Mouse (Mus musculus) monocyte, adult 5-6 weeks (primary cell): ENCODE measurements around the gene Serping1. TPM values are rescaled to one million over a fixed set of nuclear protein-coding genes. Genes with fewer than 3 reads are reported as not detected.

ENCODE experiments used
- ATAC-seq: fragments of 153-309, 156-312 bp; replicated peaks from 2 replicates; pipeline ENCODE4 v1.8.0; 2017; ENCODE audit warnings: mild to moderate bottlenecking; ENCODE audit not compliant: low TSS enrichment, insufficient number of reproducible peaks, severe bottlenecking, poor library complexity, low FRiP score
- total RNA-seq: library from RNA; stranded (forward); fragments of 200-1000, 200-491, 200-594 nt; gene quantifications from 3 replicates; pipeline ENCODE4 v1.2.3, GENCODE M21; 2017

The Serping1 gene
- total RNA-seq, 1 experiment from 2014 or later, result not detected

DNA sequence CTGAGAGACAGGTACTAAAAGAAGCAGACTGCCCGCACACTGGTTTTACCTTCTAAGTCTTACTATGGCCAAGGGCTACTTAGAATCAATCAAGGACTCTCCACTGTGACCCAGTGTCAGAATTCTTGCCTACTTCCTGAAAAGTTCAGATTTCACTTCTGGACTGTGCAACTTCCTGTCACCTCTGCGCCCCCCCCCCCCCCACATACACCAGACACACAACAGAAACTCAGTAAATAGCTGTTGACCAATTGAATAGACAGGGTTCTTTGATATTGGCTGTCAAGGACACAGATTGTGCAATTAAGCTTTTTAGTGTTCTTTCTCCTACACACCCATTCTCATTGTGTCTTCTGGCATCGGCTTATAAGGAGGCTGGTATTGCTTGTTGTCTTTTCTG lies 13.1 kb upstream of the Serping1 start:
- ATAC-seq, result no peak

- no peak for ATAC-seq
Measured at GRCm38 (mm10) chr2:84783840-84784566, 8.8 kb upstream of the Serping1 start.

DNA sequence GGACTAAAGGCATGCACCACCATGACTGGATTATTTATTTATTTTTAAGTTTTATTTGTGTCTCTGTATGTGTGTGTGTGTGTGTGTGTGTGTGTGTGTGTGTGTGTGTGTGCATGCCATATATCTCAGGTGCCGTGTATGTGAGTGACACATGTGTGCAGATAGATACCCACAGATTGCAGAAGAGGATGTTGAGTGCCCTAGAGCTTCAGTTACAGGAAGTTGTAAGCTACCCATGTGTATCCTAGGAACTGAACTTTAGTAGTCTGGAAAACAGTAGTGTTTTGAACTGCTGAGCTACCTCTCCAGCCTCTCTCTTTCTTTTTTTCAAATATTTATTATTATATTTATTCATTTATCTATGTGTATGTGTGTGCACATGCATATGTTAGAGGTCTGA lies 8.1 kb upstream of the Serping1 start:
- ATAC-seq, result no peak

DNA sequence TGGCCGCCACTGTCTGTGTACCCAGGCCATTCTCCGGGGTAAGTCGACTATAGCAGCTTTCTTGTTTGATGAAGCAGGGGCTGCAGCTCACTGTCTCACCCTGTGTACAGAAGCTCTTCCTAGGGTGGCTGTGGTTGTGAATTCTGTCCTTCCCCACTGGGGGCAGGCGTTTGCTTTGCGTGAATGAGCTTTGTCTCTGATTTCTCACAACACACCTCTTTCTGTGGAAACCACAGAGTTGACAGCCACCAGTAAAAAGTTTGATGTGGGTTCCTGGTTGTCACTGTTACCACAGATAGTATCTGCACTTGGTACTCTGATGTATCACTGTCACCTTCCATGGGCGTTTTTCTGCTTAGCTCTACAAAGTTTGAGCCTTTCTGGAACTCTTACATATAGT lies 4.0 kb upstream of the Serping1 start:
- ATAC-seq, result peak; percentile 53

DNA sequence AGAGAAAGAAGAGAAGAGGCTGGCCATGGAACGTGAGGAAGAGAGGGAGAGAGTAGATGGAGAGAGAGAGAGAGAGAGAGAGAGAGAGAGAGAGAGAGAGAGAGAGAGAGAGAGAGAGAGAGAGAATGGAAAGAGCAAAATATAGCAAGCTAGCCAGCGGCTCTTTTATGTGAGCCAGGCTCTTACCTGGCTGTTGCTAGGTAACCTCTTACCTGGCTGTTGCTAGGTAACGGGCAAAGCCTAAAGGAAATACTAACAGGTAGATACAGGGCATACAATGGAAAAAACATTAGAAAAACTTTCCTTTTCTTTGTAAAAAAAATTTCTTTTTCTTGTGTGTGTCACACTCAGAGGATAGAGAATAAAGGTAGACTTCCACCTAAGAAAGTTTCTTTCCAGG lies 2.5 kb upstream of the Serping1 start:
- ATAC-seq, result no peak

GRCm38 (mm10) chr2:84775665-84776064 lies 421 bp upstream of the Serping1 start:
- no peak for ATAC-seq

DNA sequence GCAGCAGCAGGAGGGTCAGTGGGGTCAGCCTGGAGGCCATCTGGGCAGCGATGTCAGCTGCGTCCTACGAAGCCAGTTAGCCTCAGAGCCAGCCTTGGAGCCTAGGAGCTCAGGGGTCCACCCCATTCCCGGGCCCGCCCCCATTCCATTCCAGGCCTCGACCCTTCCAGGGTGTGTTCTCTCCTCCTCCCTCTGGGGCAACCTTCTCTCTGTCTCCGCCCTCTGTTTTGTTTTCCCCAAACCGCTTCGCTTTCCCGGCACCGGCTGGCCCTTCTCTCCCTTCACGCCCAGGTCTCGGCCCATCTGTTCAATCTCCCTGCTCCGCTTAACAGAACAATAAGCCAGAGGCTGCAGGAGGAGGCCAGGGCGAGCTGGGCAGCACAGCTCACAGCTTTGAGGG lies 493 bp downstream of the Serping1 start:
- ATAC-seq, result no peak

DNA sequence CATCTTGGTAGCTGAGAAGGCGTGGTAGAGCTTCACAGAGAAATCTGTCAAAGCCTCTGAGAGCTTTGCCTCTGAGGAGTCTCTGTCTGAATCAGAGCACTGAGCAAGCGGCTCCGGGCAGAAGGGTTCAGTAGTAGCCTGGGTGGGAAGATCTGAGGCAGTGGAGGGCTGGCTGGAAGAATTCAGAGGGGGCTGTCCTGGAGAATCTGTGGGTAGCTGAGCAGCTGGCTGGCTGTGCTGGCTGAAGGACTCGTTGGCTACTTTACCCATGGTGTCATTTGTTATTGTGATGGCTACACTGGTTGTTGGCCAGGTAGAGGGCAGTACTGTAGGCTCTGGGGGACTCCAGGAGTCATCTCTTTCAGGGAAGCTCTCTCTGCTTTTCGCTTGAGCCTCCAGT lies 2.0 kb downstream of the Serping1 start:
- no peak for ATAC-seq

DNA sequence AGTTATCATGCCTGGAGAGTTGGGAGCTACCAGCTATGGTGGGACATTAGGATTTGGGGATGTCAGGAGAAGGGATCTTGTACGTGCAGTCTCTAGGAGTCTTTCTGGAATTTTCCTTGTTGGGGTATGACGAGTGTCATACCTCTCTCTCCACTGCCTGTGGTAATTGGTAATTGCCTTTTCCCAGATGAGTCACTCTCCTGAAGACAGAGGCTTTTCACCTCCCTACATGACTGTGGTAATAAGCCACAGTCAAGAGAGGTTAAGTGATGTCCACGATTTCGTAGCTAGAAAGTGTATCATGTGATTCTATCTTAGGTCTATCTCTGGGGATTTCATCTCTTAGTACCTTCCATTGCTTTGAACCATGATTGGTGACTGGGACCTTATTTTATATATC lies 2.8 kb downstream of the Serping1 start:
- ATAC-seq, result no peak

DNA sequence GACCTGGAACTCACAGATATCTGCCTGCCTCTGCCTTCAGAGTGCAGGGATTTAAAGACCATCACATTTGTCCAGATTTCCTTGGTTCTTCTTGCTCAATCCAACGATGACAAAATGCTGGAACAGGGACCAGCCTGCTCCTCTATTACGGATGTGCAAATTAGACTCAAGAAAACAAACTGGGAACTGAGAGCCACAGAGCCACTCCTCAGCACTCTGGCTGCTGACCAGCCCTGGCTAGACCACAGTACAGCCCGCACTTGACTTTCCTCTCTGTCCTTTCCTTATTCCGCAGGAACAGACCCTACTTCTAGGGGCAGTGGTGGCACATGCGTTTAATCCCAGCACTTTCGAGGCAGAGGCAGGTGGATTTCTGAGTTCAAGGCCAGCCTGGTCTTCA lies 4.7 kb downstream of the Serping1 start:
- ATAC-seq, result no peak

DNA sequence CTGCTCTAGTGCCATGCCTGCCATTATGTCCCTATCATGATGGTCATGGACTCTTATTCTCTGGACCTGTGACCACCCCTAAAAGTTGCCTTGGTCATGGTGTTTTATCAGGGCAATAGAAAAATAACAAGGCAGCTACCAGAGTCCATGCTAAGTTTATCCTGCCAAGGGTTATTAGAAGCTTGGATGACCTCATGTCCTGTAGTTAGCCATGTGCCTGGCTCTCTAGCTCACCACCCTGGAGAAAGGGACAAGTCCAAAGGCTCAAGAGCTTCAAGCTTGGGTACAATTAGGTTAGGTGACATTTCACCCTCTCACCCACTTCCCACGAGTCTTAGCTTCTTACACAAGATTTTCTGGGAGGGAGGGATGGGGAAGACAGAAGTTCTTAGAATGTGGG lies 12.4 kb downstream of the Serping1 start:
- ATAC-seq, result no peak

GRCm38 (mm10) chr2:84762295-84762694 lies 12.9 kb downstream of the Serping1 start:
- ATAC-seq, result no peak

- no peak for ATAC-seq
Measured at GRCm38 (mm10) chr2:84761840-84762239, 13.4 kb downstream of the Serping1 start.

GRCm38 (mm10) chr2:84761309-84761708 lies 13.9 kb downstream of the Serping1 start:
- no peak for ATAC-seq

GRCm38 (mm10) chr2:84760777-84761176 lies 14.5 kb downstream of the Serping1 start:
- no peak for ATAC-seq

DNA sequence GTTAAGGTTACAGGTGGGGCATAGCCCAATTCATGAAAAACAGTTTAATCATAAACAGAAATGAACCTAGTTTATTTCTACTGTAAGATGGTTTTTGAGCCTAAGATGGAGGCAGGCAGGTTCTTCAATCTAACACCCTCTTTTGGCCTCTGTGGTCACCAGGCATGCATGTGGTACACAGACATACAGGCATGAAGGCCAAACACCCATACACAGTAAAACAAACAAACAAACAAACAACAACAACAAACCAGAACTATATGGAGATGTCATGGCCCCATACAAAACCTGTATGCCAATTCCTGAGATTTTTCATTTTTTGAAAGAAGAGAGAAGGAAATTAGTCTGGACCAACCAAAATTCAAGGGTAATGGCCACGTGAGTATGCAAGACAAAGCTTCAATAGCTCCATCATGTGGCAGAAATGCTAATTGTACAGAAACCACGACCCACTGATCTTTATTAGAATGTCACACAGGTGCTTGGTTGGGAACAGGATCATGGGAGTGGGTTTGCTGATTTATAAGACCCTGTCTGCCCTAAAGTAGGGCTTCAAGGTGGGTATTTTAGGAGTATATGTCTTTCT lies 16.6 kb downstream of the Serping1 start:
- ATAC-seq, result no peak

GRCm38 (mm10) chr2:84757026-84757682 lies 18.1 kb downstream of the Serping1 start:
- no peak for ATAC-seq

DNA sequence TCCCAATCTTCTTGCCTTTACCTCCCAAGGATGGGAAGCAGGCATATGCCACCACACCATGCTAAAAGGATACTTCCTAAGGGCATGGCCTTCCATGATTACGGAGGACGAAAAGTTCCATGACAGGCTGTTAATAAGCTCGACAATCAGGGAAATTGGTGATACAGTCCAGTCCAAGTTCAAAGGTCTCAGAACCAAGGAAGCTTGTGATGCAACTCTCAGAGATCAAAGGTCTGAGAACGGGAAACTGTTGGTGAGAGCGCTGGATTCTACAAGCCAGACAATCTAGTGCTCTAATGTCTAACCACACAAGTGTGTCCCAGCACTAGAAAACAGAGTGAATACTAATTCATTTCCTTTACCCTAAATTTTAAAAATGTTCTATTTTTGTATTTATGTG lies 19.0 kb downstream of the Serping1 start:
- ATAC-seq, result no peak

- no peak for ATAC-seq
Measured at GRCm38 (mm10) chr2:84750115-84750514, 25.1 kb downstream of the Serping1 start.

GRCm38 (mm10) chr2:84744126-84744525 lies 31.1 kb downstream of the Serping1 start:
- no peak for ATAC-seq
